In the genomic region with DNA sequence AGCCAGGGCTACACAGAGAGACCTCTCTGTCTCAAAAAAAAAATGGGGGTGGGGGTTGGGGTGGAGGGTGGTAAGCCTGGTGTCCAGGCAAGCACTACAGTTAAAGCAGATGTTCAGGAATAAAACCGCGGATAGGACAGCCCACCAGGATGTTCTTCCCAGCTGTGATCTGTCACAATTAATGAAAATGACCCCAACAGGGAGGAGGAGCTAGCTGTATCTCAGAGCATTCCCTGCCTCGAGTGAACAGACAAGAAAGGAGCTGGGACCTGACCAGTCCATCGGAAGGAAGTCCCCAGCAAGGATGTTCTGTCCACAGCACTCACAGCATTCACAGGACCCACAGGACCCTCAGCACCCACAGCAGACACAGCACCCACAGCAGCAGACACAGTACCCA, we compare ENCODE assay signal across 24 mouse cellular contexts.
"Had no signal": no experiment of that assay in that cellular context is flagged by ENCODE, and none has a peak within 500 bp of the region (broad histone marks: within the 10 kb centered on the region; RNA-seq: fewer than 3 reads in every experiment).

No protein-coding gene starts in this region.

- ATAC-seq: hindbrain, postnatal 0 days; inflammation-experienced regulatory T-cells, adult 6 months; intestine, embryonic 16.5 days; liver, embryonic 12.5 days; midbrain, embryonic 13.5 days; midbrain, embryonic 16.5 days had no signal

- H3K36me3 ChIP-seq: limb, embryonic 10.5 days; limb, embryonic 13.5 days; liver, embryonic 12.5 days; liver, embryonic 15.5 days; midbrain, embryonic 10.5 days; midbrain, embryonic 13.5 days; neural tube, embryonic 13.5 days; stomach, embryonic 15.5 days had no signal

- H3K4me1 ChIP-seq: megakaryocyte, embryonic 14.5 days; midbrain, embryonic 10.5 days; midbrain, embryonic 13.5 days; neural tube, embryonic 13.5 days had no signal

- H3K4me3 ChIP-seq: layer of hippocampus, adult 2 months; limb, embryonic 10.5 days; limb, embryonic 13.5 days; liver, embryonic 12.5 days; liver, embryonic 15.5 days; megakaryocyte, embryonic 14.5 days; midbrain, embryonic 10.5 days; midbrain, embryonic 13.5 days; myocyte; neural tube, embryonic 13.5 days; stomach, embryonic 15.5 days had no signal

- H3K27ac ChIP-seq: hindbrain, embryonic 14.5 days; hindbrain, postnatal 0 days; layer of hippocampus, adult 2 months; limb, embryonic 10.5 days; limb, embryonic 13.5 days; liver, embryonic 12.5 days; liver, embryonic 15.5 days; midbrain, embryonic 10.5 days; midbrain, embryonic 13.5 days; neural tube, embryonic 13.5 days; stomach, embryonic 15.5 days had no signal

- DNase-seq: layer of hippocampus, adult 9-11 months; liver; lung, adult 2 months; lung, postnatal 36 days; retina, postnatal 1 day; right cerebral cortex, postnatal 25 days; spleen, adult 18-20 months; thymus, postnatal 25 days had no signal

- H3K4me2 ChIP-seq: hindbrain, embryonic 14.5 days; limb, embryonic 13.5 days; liver, embryonic 12.5 days; liver, embryonic 15.5 days; midbrain, embryonic 13.5 days; neural tube, embryonic 13.5 days; stomach, embryonic 15.5 days had no signal

- H3K27me3 ChIP-seq: limb, embryonic 13.5 days; liver, embryonic 12.5 days; liver, embryonic 15.5 days; midbrain, embryonic 13.5 days; neural tube, embryonic 13.5 days; stomach, embryonic 15.5 days had no signal

- H3K9ac ChIP-seq: hindbrain, embryonic 14.5 days; limb, embryonic 13.5 days; liver, embryonic 12.5 days; liver, embryonic 15.5 days; midbrain, embryonic 13.5 days; neural tube, embryonic 13.5 days; stomach, embryonic 15.5 days had no signal

- H3K9me3 ChIP-seq: limb, embryonic 10.5 days; limb, embryonic 13.5 days; liver, embryonic 12.5 days; liver, embryonic 15.5 days; midbrain, embryonic 10.5 days; midbrain, embryonic 13.5 days; neural tube, embryonic 13.5 days; stomach, embryonic 15.5 days had no signal
